Mouse (Mus musculus): ENCODE results near the gene Gm44503. TPM values are rescaled to one million over a fixed set of nuclear protein-coding genes. Genes with fewer than 3 reads are reported as not detected.

Gene Gm44503
- polyA plus RNA-seq, 1 experiment from 2014 or later = not detected

- no peak overlapping the region for H3K27ac ChIP-seq (ENCODE audit: low read length)
- no peak overlapping the region for H3K9ac ChIP-seq (ENCODE audit: low read depth, low read length)
- WGBS = 90% methylated on average over 4 of the region's 4 CpGs
- no peak overlapping the region for H3K4me2 ChIP-seq (ENCODE audit: low read length)
- ATAC-seq = no peak
- no peak overlapping the region for H3K4me3 ChIP-seq (ENCODE audit: low read depth, low read length)
- no peaks in the 10 kb centered on the region for H3K27me3 ChIP-seq (ENCODE audit: control insufficient read depth, insufficient read depth, low read depth, low read length)
- no peaks in the 10 kb centered on the region for H3K36me3 ChIP-seq (ENCODE audit: control insufficient read depth, insufficient read depth, low read length)
- no peaks in the 10 kb centered on the region for H3K4me1 ChIP-seq (ENCODE audit: control insufficient read depth, insufficient read depth, low read length)
- no peaks in the 10 kb centered on the region for H3K9me3 ChIP-seq (replicated peaks; ENCODE audit: control insufficient read depth, low read length, poor library complexity, severe bottlenecking)
Observed at GRCm38 (mm10) chr9:72935309-72935708, 23.3 kb upstream of the Gm44503 start.

GRCm38 (mm10) chr9:72936301-72936700, 22.4 kb upstream of the Gm44503 start:
- Histone ChIP-seq H3K36me3 (ENCODE audit: control insufficient read depth, insufficient read depth, low read length) (no peaks in the 10 kb centered on the region), H3K4me3 (ENCODE audit: low read depth, low read length) (no peak overlapping the region), H3K9ac (ENCODE audit: low read depth, low read length) (no peak overlapping the region), H3K27me3 (ENCODE audit: control insufficient read depth, insufficient read depth, low read depth, low read length) (no peaks in the 10 kb centered on the region), H3K9me3 (replicated peaks; ENCODE audit: control insufficient read depth, low read length, poor library complexity, severe bottlenecking) (no peaks in the 10 kb centered on the region), H3K27ac (ENCODE audit: low read length) (no peak overlapping the region), H3K4me1 (ENCODE audit: control insufficient read depth, insufficient read depth, low read length) (no peaks in the 10 kb centered on the region), H3K4me2 (ENCODE audit: low read length) (no peak overlapping the region)
- WGBS = 84% methylated on average over 2 of the region's 2 CpGs
- ATAC-seq = no peak

- H3K27me3 ChIP-seq (ENCODE audit: control insufficient read depth, insufficient read depth, low read depth, low read length) = no peaks in the 10 kb centered on the region
- no peak for ATAC-seq
- H3K4me1 ChIP-seq (ENCODE audit: control insufficient read depth, insufficient read depth, low read length) = no peaks in the 10 kb centered on the region
- H3K27ac ChIP-seq (ENCODE audit: low read length) = no peak overlapping the region
- no peak overlapping the region for H3K4me3 ChIP-seq (ENCODE audit: low read depth, low read length)
- peaks cover 23% of the 10 kb centered on the region for H3K36me3 ChIP-seq (ENCODE audit: control insufficient read depth, insufficient read depth, low read length)
- H3K4me2 ChIP-seq (ENCODE audit: low read length) = no peak overlapping the region
- H3K9ac ChIP-seq (ENCODE audit: low read depth, low read length) = no peak overlapping the region
- WGBS = 60% methylated on average over 3 of the region's 3 CpGs
- H3K9me3 ChIP-seq (replicated peaks; ENCODE audit: control insufficient read depth, low read length, poor library complexity, severe bottlenecking) = no peaks in the 10 kb centered on the region; the same call in 1 of the 2 replicates
Observed at GRCm38 (mm10) chr9:72943424-72943823, 15.2 kb upstream of the Gm44503 start.

GRCm38 (mm10) chr9:72944286-72944685, 14.4 kb upstream of the Gm44503 start:
- H3K27me3 ChIP-seq (ENCODE audit: control insufficient read depth, insufficient read depth, low read depth, low read length) = no peaks in the 10 kb centered on the region
- no peak overlapping the region for H3K4me2 ChIP-seq (ENCODE audit: low read length)
- no peak for ATAC-seq
- H3K4me3 ChIP-seq (ENCODE audit: low read depth, low read length) = no peak overlapping the region
- no peak overlapping the region for H3K9ac ChIP-seq (ENCODE audit: low read depth, low read length)
- no peaks in the 10 kb centered on the region; the same call in 1 of the 2 replicates for H3K9me3 ChIP-seq (replicated peaks; ENCODE audit: control insufficient read depth, low read length, poor library complexity, severe bottlenecking)
- H3K4me1 ChIP-seq (ENCODE audit: control insufficient read depth, insufficient read depth, low read length) = no peaks in the 10 kb centered on the region
- H3K36me3 ChIP-seq (ENCODE audit: control insufficient read depth, insufficient read depth, low read length) = peaks cover 23% of the 10 kb centered on the region
- WGBS = 95% methylated on average over 13 of the region's 13 CpGs
- H3K27ac ChIP-seq (ENCODE audit: low read length) = no peak overlapping the region

GRCm38 (mm10) chr9:72947010-72947409, 11.6 kb upstream of the Gm44503 start:
- peaks cover 23% of the 10 kb centered on the region for H3K36me3 ChIP-seq (ENCODE audit: control insufficient read depth, insufficient read depth, low read length)
- no peak overlapping the region for H3K4me3 ChIP-seq (ENCODE audit: low read depth, low read length)
- H3K4me2 ChIP-seq (ENCODE audit: low read length) = no peak overlapping the region
- no peak overlapping the region for H3K27ac ChIP-seq (ENCODE audit: low read length)
- H3K27me3 ChIP-seq (ENCODE audit: control insufficient read depth, insufficient read depth, low read depth, low read length) = no peaks in the 10 kb centered on the region
- no peaks in the 10 kb centered on the region for H3K4me1 ChIP-seq (ENCODE audit: control insufficient read depth, insufficient read depth, low read length)
- H3K9me3 ChIP-seq (replicated peaks; ENCODE audit: control insufficient read depth, low read length, poor library complexity, severe bottlenecking) = no peaks in the 10 kb centered on the region; the same call in 1 of the 2 replicates
- no peak for ATAC-seq
- WGBS = 95% methylated on average over 1 of the region's 1 CpGs
- H3K9ac ChIP-seq (ENCODE audit: low read depth, low read length) = no peak overlapping the region

- no peaks in the 10 kb centered on the region; the same call in 1 of the 2 replicates for H3K9me3 ChIP-seq (replicated peaks; ENCODE audit: control insufficient read depth, low read length, poor library complexity, severe bottlenecking)
- H3K27me3 ChIP-seq (ENCODE audit: control insufficient read depth, insufficient read depth, low read depth, low read length) = no peaks in the 10 kb centered on the region
- ATAC-seq = no peak
- H3K27ac ChIP-seq (ENCODE audit: low read length) = no peak overlapping the region
- H3K36me3 ChIP-seq (ENCODE audit: control insufficient read depth, insufficient read depth, low read length) = peaks cover 23% of the 10 kb centered on the region
- no peak overlapping the region for H3K9ac ChIP-seq (ENCODE audit: low read depth, low read length)
- H3K4me1 ChIP-seq (ENCODE audit: control insufficient read depth, insufficient read depth, low read length) = no peaks in the 10 kb centered on the region
- WGBS = 78% methylated on average over 7 of the region's 7 CpGs
- no peak overlapping the region for H3K4me3 ChIP-seq (ENCODE audit: low read depth, low read length)
- H3K4me2 ChIP-seq (ENCODE audit: low read length) = no peak overlapping the region
Observed at GRCm38 (mm10) chr9:72949572-72949971, 9.1 kb upstream of the Gm44503 start.

GRCm38 (mm10) chr9:72954746-72955145, 3.9 kb upstream of the Gm44503 start:
- ATAC-seq = no peak
- Histone ChIP-seq H3K27me3 (ENCODE audit: control insufficient read depth, insufficient read depth, low read depth, low read length) (no peaks in the 10 kb centered on the region), H3K9me3 (replicated peaks; ENCODE audit: control insufficient read depth, low read length, poor library complexity, severe bottlenecking) (no peaks in the 10 kb centered on the region), H3K9ac (ENCODE audit: low read depth, low read length) (no peak overlapping the region), H3K4me3 (ENCODE audit: low read depth, low read length) (no peak overlapping the region), H3K4me2 (ENCODE audit: low read length) (no peak overlapping the region), H3K27ac (ENCODE audit: low read length) (no peak overlapping the region), H3K4me1 (ENCODE audit: control insufficient read depth, insufficient read depth, low read length) (peaks cover 4% of the 10 kb centered on the region), H3K36me3 (ENCODE audit: control insufficient read depth, insufficient read depth, low read length) (no peaks in the 10 kb centered on the region)
- 48% methylated on average over 2 of the region's 2 CpGs for WGBS

- Histone ChIP-seq H3K9ac (ENCODE audit: low read depth, low read length) (no peak overlapping the region), H3K4me2 (ENCODE audit: low read length) (no peak overlapping the region), H3K36me3 (ENCODE audit: control insufficient read depth, insufficient read depth, low read length) (no peaks in the 10 kb centered on the region), H3K27me3 (ENCODE audit: control insufficient read depth, insufficient read depth, low read depth, low read length) (no peaks in the 10 kb centered on the region), H3K27ac (ENCODE audit: low read length) (no peak overlapping the region), H3K4me1 (ENCODE audit: control insufficient read depth, insufficient read depth, low read length) (peaks cover 4% of the 10 kb centered on the region), H3K4me3 (ENCODE audit: low read depth, low read length) (no peak overlapping the region), H3K9me3 (replicated peaks; ENCODE audit: control insufficient read depth, low read length, poor library complexity, severe bottlenecking) (no peaks in the 10 kb centered on the region)
- no peak for ATAC-seq
- WGBS = 18% methylated on average over 1 of the region's 1 CpGs
Observed at GRCm38 (mm10) chr9:72955546-72955945, 3.1 kb upstream of the Gm44503 start.

- Histone ChIP-seq H3K4me1 (ENCODE audit: control insufficient read depth, insufficient read depth, low read length) (peaks cover 4% of the 10 kb centered on the region), H3K36me3 (ENCODE audit: control insufficient read depth, insufficient read depth, low read length) (no peaks in the 10 kb centered on the region), H3K9ac (ENCODE audit: low read depth, low read length) (no peak overlapping the region), H3K27me3 (ENCODE audit: control insufficient read depth, insufficient read depth, low read depth, low read length) (no peaks in the 10 kb centered on the region), H3K4me3 (ENCODE audit: low read depth, low read length) (no peak overlapping the region), H3K27ac (ENCODE audit: low read length) (no peak overlapping the region), H3K9me3 (replicated peaks; ENCODE audit: control insufficient read depth, low read length, poor library complexity, severe bottlenecking) (no peaks in the 10 kb centered on the region), H3K4me2 (ENCODE audit: low read length) (no peak overlapping the region)
- no peak for ATAC-seq
- WGBS = 76% methylated on average over 8 of the region's 8 CpGs
Observed at GRCm38 (mm10) chr9:72961346-72961745, 2.7 kb downstream of the Gm44503 start.
